Mouse (Mus musculus): ENCODE data around the gene Slc13a3. TPM values are rescaled to one million over a fixed set of nuclear protein-coding genes. Genes with fewer than 3 reads are reported as not detected.
A peak's percentile ranks its signal among the peaks of the same experiment; 100 is the strongest.

Slc13a3 gene
- total and polyA plus RNA-seq, 2 experiments from 2014 or later: 17.8 to 29.3 TPM

DNA sequence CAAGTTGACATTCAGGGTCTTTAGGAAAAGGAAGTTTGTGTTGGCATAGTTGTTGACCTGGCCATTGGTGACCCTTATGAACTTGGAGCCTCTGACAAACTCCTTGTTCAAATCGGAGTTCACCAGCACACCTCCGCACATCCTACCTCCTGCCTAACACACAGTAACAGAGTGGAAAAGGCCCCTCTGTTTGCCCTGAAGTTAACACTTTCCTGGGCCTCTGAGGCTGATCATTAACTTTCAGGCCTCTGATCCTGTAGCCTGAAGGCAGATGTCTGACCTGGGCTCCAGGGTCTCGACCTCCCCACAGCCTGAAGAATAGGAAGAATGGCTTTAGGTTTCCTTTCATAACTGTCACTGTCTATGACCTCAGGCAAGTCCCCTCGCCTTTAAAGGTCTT is 31.4 kb downstream of the Slc13a3 start:
- H3K4me2 ChIP-seq (ENCODE audit: low read depth, low read length): no peak overlapping the region
- TF ChIP-seq CTCF (IDR thresholded peaks at IDR 0.05; ENCODE audit: low read depth): no peak
- ATAC-seq (no peak), DNase-seq (ENCODE audit: low spot score) (no peak)
- H3K9ac ChIP-seq (replicated peaks; ENCODE audit: low read length): no peak overlapping the region
- H3K27me3 ChIP-seq (ENCODE audit: insufficient read depth, low read length): no peaks in the 10 kb centered on the region
- no peaks in the 10 kb centered on the region for H3K9me3 ChIP-seq (ENCODE audit: low read length)
- H3K4me1 ChIP-seq (ENCODE audit: insufficient read depth, low read length): no peaks in the 10 kb centered on the region
- H3K4me3 ChIP-seq (ENCODE audit: low read length): no peak overlapping the region
- H3K27ac ChIP-seq: no peak overlapping the region
- WGBS: 64% methylated on average over 4 of the region's 4 CpGs
- no peaks in the 10 kb centered on the region for H3K36me3 ChIP-seq (ENCODE audit: insufficient read depth, low read length)

DNA sequence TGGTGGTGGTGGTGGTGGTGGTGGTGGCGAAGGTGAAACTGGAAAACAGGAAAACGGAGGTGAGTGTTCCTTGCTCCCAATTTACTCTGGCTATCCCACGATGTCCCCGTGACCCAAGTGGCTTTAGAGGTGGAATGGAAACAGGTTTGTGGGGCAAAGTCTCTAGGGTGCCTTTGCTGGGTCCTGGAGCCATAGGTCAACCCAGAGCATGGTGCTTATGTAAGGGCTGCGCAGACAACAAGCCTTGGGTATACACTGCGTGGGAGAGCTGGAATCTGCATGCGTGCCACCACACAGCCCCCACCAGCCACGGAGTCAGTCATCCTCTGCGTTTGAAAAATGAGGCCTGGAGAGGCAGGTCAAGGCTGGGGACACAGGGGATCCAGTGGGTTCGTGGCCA is 33.4 kb downstream of the Slc13a3 start:
- Histone ChIP-seq H3K4me2 (ENCODE audit: low read depth, low read length) (no peak overlapping the region), H3K27ac (no peak overlapping the region), H3K9me3 (ENCODE audit: low read length) (no peaks in the 10 kb centered on the region), H3K4me3 (ENCODE audit: low read length) (no peak overlapping the region), H3K4me1 (ENCODE audit: insufficient read depth, low read length) (no peaks in the 10 kb centered on the region), H3K27me3 (ENCODE audit: insufficient read depth, low read length) (no peaks in the 10 kb centered on the region), H3K36me3 (ENCODE audit: insufficient read depth, low read length) (no peaks in the 10 kb centered on the region), H3K9ac (replicated peaks; ENCODE audit: low read length) (no peak overlapping the region)
- ATAC-seq (no peak), DNase-seq (ENCODE audit: low spot score) (no peak)
- WGBS: 88% methylated on average over 10 of the region's 10 CpGs
- TF ChIP-seq CTCF (IDR thresholded peaks at IDR 0.05; ENCODE audit: low read depth): no peak

DNA sequence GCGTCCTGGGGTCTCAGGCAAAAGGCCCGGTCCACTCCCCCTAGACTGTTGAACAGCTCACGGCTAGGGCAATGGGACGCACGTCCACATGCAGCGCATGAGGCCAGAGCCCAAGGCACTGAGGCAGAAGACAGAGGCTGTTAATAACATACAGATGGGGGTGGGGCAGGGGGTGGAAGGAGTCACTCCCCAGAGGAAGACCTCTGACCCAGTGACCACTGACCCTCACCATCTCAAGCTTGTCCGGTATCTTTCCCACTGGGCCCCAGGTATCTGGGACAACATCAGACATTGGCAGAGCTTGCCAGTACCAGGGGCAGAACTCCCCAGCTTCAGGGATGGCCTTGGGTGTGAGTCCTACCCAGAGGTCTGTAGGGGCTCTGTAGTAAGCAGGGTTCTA is 34.1 kb downstream of the Slc13a3 start:
- H3K27ac ChIP-seq: no peak overlapping the region
- H3K4me1 ChIP-seq (ENCODE audit: insufficient read depth, low read length): no peaks in the 10 kb centered on the region
- 70% methylated on average over 7 of the region's 7 CpGs for WGBS
- H3K27me3 ChIP-seq (ENCODE audit: insufficient read depth, low read length): no peaks in the 10 kb centered on the region
- no peak overlapping the region for H3K4me2 ChIP-seq (ENCODE audit: low read depth, low read length)
- H3K9ac ChIP-seq (replicated peaks; ENCODE audit: low read length): no peak overlapping the region
- no peak for ATAC-seq
- H3K36me3 ChIP-seq (ENCODE audit: insufficient read depth, low read length): no peaks in the 10 kb centered on the region
- TF ChIP-seq CTCF (IDR thresholded peaks at IDR 0.05; ENCODE audit: low read depth): no peak
- DNase-seq (ENCODE audit: low spot score): no peak
- H3K9me3 ChIP-seq (ENCODE audit: low read length): no peaks in the 10 kb centered on the region
- H3K4me3 ChIP-seq (ENCODE audit: low read length): no peak overlapping the region

DNA sequence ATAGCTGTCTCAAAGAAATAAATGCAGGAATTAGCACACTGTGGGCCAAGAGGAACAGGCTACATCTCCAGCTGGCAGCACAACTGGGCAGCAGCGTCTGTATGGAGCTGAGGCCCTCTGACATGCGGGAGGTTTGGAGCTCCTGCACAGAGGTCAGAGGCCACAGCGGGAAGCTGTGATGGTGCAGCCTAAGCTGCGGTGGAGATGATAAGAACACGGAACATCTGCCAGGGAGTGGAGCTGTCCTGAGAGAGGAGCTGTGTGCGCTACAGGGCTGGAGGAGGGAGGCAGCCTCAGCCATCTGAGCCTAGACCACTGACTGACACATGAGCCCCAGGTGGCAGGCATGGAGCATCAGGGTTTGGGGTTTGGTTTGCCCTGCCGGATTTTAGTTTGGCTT is 44.3 kb downstream of the Slc13a3 start:
- ATAC-seq: no peak
- Histone ChIP-seq H3K4me3 (ENCODE audit: low read length) (no peak overlapping the region), H3K27me3 (ENCODE audit: insufficient read depth, low read length) (no peaks in the 10 kb centered on the region), H3K27ac (no peak overlapping the region), H3K36me3 (ENCODE audit: insufficient read depth, low read length) (no peaks in the 10 kb centered on the region), H3K4me1 (ENCODE audit: insufficient read depth, low read length) (no peaks in the 10 kb centered on the region), H3K9me3 (ENCODE audit: low read length) (no peaks in the 10 kb centered on the region), H3K9ac (replicated peaks; ENCODE audit: low read length) (no peak overlapping the region), H3K4me2 (ENCODE audit: low read depth, low read length) (no peak overlapping the region)
- no peak for TF ChIP-seq CTCF (IDR thresholded peaks at IDR 0.05; ENCODE audit: low read depth)
- no peak for DNase-seq (ENCODE audit: low spot score)
- 60% methylated on average over 7 of the region's 7 CpGs for WGBS

DNA sequence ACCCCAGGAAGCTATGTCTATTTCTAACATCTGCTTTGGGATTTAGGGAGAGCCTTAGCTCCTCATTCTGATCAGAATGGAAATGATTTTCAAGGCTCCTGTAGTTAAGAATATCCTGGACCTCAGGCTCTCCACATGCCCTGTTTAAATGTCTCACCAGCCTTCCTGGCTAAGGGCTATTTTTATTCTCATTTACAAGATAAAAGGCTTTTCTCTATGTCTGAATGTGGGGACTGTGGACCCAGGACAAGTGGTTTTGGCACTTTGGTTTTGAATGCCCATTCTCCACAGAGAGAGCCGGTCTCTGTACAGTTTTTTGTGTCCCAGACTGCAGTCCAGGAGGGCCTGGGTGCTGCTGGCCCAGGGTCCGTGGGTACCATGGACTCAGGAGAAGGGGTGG is 52.8 kb downstream of the Slc13a3 start:
- Histone ChIP-seq H3K9ac (replicated peaks; ENCODE audit: low read length) (0 out of 2 replicates have a peak overlapping the region, but pooled peaks have one; percentile 3), H3K27ac (peak overlapping the region; percentile 81), H3K27me3 (ENCODE audit: insufficient read depth, low read length) (no peaks in the 10 kb centered on the region), H3K4me3 (ENCODE audit: low read length) (no peak overlapping the region), H3K9me3 (ENCODE audit: low read length) (no peaks in the 10 kb centered on the region), H3K4me1 (ENCODE audit: insufficient read depth, low read length) (peaks cover 20% of the 10 kb centered on the region), H3K4me2 (ENCODE audit: low read depth, low read length) (no peak overlapping the region; the same call in 1 of the 2 replicates), H3K36me3 (ENCODE audit: insufficient read depth, low read length) (no peaks in the 10 kb centered on the region)
- WGBS: 46% methylated on average over 2 of the region's 2 CpGs
- DNase-seq (ENCODE audit: low spot score) (peak; percentile 48), ATAC-seq (peak; percentile 61; the same call in 1 of the 2 replicates)
- TF ChIP-seq CTCF (IDR thresholded peaks at IDR 0.05; ENCODE audit: low read depth): no peak

GRCm38 (mm10) chr2:165419670-165420111 is 53.3 kb downstream of the Slc13a3 start:
- peak; percentile 74 for ATAC-seq
- WGBS: 18% methylated on average over 4 of the region's 4 CpGs

GRCm38 (mm10) chr2:165418577-165418976 is 54.5 kb downstream of the Slc13a3 start:
- no peak for ATAC-seq
- no peaks in the 10 kb centered on the region for H3K9me3 ChIP-seq (ENCODE audit: low read length)

More at GRCm38 (mm10) chr2:165419670-165420111, 53.3 kb downstream of the Slc13a3 start:
- H3K4me2 ChIP-seq (ENCODE audit: low read depth, low read length): no peak overlapping the region; the same call in 1 of the 2 replicates
- H3K4me1 ChIP-seq (ENCODE audit: insufficient read depth, low read length): peaks cover 20% of the 10 kb centered on the region
- H3K9ac ChIP-seq (replicated peaks; ENCODE audit: low read length): 0 out of 2 replicates have a peak overlapping the region, but pooled peaks have one; percentile 3
- H3K27me3 ChIP-seq (ENCODE audit: insufficient read depth, low read length): no peaks in the 10 kb centered on the region
- no peak for TF ChIP-seq CTCF (IDR thresholded peaks at IDR 0.05; ENCODE audit: low read depth)
- H3K9me3 ChIP-seq (ENCODE audit: low read length): no peaks in the 10 kb centered on the region
- no peaks in the 10 kb centered on the region for H3K36me3 ChIP-seq (ENCODE audit: insufficient read depth, low read length)
- H3K4me3 ChIP-seq (ENCODE audit: low read length): no peak overlapping the region
- peak; percentile 60 for DNase-seq (ENCODE audit: low spot score)
- H3K27ac ChIP-seq: peak overlapping the region; percentile 81

More at GRCm38 (mm10) chr2:165418577-165418976, 54.5 kb downstream of the Slc13a3 start:
- no peak overlapping the region for H3K4me2 ChIP-seq (ENCODE audit: low read depth, low read length)
- H3K4me3 ChIP-seq (ENCODE audit: low read length): no peak overlapping the region
- no peak overlapping the region for H3K9ac ChIP-seq (replicated peaks; ENCODE audit: low read length)
- H3K36me3 ChIP-seq (ENCODE audit: insufficient read depth, low read length): no peaks in the 10 kb centered on the region
- no peak for DNase-seq (ENCODE audit: low spot score)
- TF ChIP-seq CTCF (IDR thresholded peaks at IDR 0.05; ENCODE audit: low read depth): no peak
- peaks cover 25% of the 10 kb centered on the region for H3K4me1 ChIP-seq (ENCODE audit: insufficient read depth, low read length)
- WGBS: 93% methylated on average over 2 of the region's 2 CpGs
- no peaks in the 10 kb centered on the region for H3K27me3 ChIP-seq (ENCODE audit: insufficient read depth, low read length)
- no peak overlapping the region for H3K27ac ChIP-seq
